Mouse (Mus musculus) hindbrain, postnatal 0 days (tissue): ENCODE results near the gene Kctd2. TPM values are rescaled to one million over a fixed set of nuclear protein-coding genes. Genes with fewer than 3 reads are reported as not detected.
A peak's percentile ranks its signal among the peaks of the same experiment; 100 is the strongest.

Source experiments
- ATAC-seq: fragments of 200-750 bp; cut with Nextera tagmentation; 2 replicates; pipeline ENCODE4 v1.8.0; 2017; ENCODE audit warnings: mild to moderate bottlenecking, moderate TSS enrichment, moderate library complexity
- DNase-seq: peaks from one replicate; pipeline ENCODE4 v3.0.0-alpha.2; 2015; ENCODE audit warnings: low spot score
- H3K27ac ChIP-seq: fragments of 300-500 bp; sonication (generic); 2 replicates; pipeline ENCODE4 v1.5.1; 2014; ENCODE audit warnings: mild to moderate bottlenecking
- H3K27me3 ChIP-seq: fragments of 300-500 bp; sonication (generic); 2 replicates; pipeline ENCODE4 v1.6.1; 2014; ENCODE audit warnings: low read length, mixed read lengths; ENCODE audit not compliant: insufficient read depth
- H3K36me3 ChIP-seq: fragments of 300-500 bp; sonication (generic); 2 replicates; pipeline ENCODE4 v1.6.1; 2014; ENCODE audit warnings: low read length, mixed read lengths; ENCODE audit not compliant: insufficient read depth
- H3K4me1 ChIP-seq: fragments of 300-500 bp; sonication (generic); 2 replicates; pipeline ENCODE4 v1.6.1; 2014; ENCODE audit warnings: antibody characterized with exemption, low read length, mixed read lengths; ENCODE audit not compliant: insufficient read depth
- H3K4me2 ChIP-seq: fragments of 300-500 bp; sonication (generic); 2 replicates; pipeline ENCODE4 v1.6.1; 2014; ENCODE audit warnings: low read depth, mild to moderate bottlenecking, low read length, moderate library complexity, mixed read lengths
- H3K4me3 ChIP-seq: fragments of 300-500 bp; sonication (generic); 2 replicates; pipeline ENCODE4 v1.5.1; 2014; ENCODE audit warnings: low read length
- H3K9ac ChIP-seq: fragments of 300-500 bp; sonication (generic); replicated peaks from 2 replicates; pipeline ENCODE4 v1.6.1; 2014; ENCODE audit warnings: mild to moderate bottlenecking, low read length, moderate library complexity, mixed read lengths
- H3K9me3 ChIP-seq: fragments of 300-500 bp; sonication (generic); 2 replicates; pipeline ENCODE4 v1.6.1; 2016; ENCODE audit warnings: low read length, mixed read lengths
- CTCF ChIP-seq: IDR thresholded peaks from 2 replicates; pipeline ENCODE4 v1.5.1; 2016; ENCODE audit warnings: antibody characterized with exemption, control low read depth, low read depth
- WGBS: fragments of 180-500 bp; shearing (Covaris S2); extraction: QIAGEN DNeasy Blood & Tissue Kit; methylation state at CpG from one replicate; pipeline ENCODE4 v1.1.7; 2014; 5-methylcytosine and 5-hydroxymethylcytosine counted together
- polyA plus RNA-seq: library from polyadenylated mRNA; unstranded; fragments of >200 nt; fragmentation: Nextera tagmentation; extraction: Ambion mirVana; gene quantifications from 2 replicates; pipeline ENCODE4 v1.2.1, GENCODE M21; 2015
- total RNA-seq: library from RNA; depleted of rRNA; stranded (reverse); fragments of >200 nt; gene quantifications from 2 replicates; pipeline ENCODE4 v1.2.3, GENCODE M21; 2014

The Kctd2 gene
- total and polyA plus RNA-seq, 2 experiments from 2014 or later = 21.0 to 24.5 TPM

- Histone ChIP-seq H3K27ac (peak overlapping the region; percentile 56; the same call in 1 of the 2 replicates), H3K9ac (no peak overlapping the region)
Observed at GRCm38 (mm10) chr11:115409556-115409955, 10.4 kb upstream of the Kctd2 start.

GRCm38 (mm10) chr11:115420336-115421190 is 635 bp downstream of the Kctd2 start:
- TF ChIP-seq CTCF = peak; percentile 25; the same call in 1 of the 2 replicates
- Histone ChIP-seq H3K4me3 (peak overlapping the region; percentile 93), H3K4me2 (peak overlapping the region; percentile 84), H3K36me3 (peaks cover 20% of the 10 kb centered on the region), H3K27me3 (no peaks in the 10 kb centered on the region), H3K27ac (peak overlapping the region; percentile 90), H3K9ac (peak overlapping the region; percentile 96), H3K4me1 (peaks cover 16% of the 10 kb centered on the region), H3K9me3 (no peaks in the 10 kb centered on the region)
- ATAC-seq = peak; percentile 73
- 1% methylated on average over 45 of the region's 45 CpGs for WGBS
- DNase-seq = peak; percentile 73

More at GRCm38 (mm10) chr11:115409556-115409955, 10.4 kb upstream of the Kctd2 start:
- DNase-seq (peak; percentile 12), ATAC-seq (no peak)
- H3K36me3 ChIP-seq = peaks cover 22% of the 10 kb centered on the region
- H3K27me3 ChIP-seq = no peaks in the 10 kb centered on the region
- no peak overlapping the region for H3K4me2 ChIP-seq
- TF ChIP-seq CTCF = no peak
- H3K4me1 ChIP-seq = peaks cover 12% of the 10 kb centered on the region; the same call in 1 of the 2 replicates
- no peaks in the 10 kb centered on the region for H3K9me3 ChIP-seq
- H3K4me3 ChIP-seq = no peak overlapping the region
- whole genome bisulfite sequencing = 22% methylated on average over 7 of the region's 7 CpGs

DNA sequence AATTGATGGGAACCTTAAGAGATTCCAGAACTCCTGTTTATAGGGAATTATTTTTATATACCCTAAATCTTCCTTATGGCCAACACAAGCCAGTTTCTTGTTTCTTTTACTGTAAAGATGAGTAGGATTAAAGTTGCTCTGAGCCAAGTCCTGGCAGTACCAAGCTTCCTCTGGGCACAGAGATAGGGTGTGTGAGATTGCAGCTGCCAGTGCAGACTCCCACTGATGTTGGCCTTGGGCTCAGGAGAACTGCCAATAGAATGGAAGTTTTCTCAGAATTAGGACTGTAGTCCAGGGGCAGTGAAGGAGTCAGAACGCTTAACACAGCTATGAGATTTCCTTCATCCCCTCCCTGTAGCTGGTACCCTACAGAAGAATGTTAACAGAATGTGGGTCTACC is 1.4 kb downstream of the Kctd2 start:
- Histone ChIP-seq H3K27ac (peak overlapping the region; percentile 90; the same call in 1 of the 2 replicates), H3K4me1 (peaks cover 16% of the 10 kb centered on the region), H3K4me2 (peak overlapping the region; percentile 84), H3K9me3 (no peaks in the 10 kb centered on the region), H3K9ac (no peak overlapping the region), H3K36me3 (peaks cover 22% of the 10 kb centered on the region), H3K4me3 (peak overlapping the region; percentile 93), H3K27me3 (no peaks in the 10 kb centered on the region)
- ATAC-seq (no peak), DNase-seq (no peak)
- 27% methylated on average over 1 of the region's 1 CpGs for WGBS
- no peak for TF ChIP-seq CTCF

GRCm38 (mm10) chr11:115421972-115422371 is 2.0 kb downstream of the Kctd2 start:
- Histone ChIP-seq H3K27me3 (no peaks in the 10 kb centered on the region), H3K4me3 (no peak overlapping the region), H3K9ac (no peak overlapping the region), H3K4me2 (peak overlapping the region; percentile 84; the same call in 1 of the 2 replicates), H3K27ac (no peak overlapping the region), H3K4me1 (peaks cover 16% of the 10 kb centered on the region), H3K36me3 (peaks cover 21% of the 10 kb centered on the region), H3K9me3 (no peaks in the 10 kb centered on the region)
- WGBS = 94% methylated on average over 16 of the region's 16 CpGs
- no peak for ATAC-seq
- DNase-seq = no peak
- TF ChIP-seq CTCF = no peak

DNA sequence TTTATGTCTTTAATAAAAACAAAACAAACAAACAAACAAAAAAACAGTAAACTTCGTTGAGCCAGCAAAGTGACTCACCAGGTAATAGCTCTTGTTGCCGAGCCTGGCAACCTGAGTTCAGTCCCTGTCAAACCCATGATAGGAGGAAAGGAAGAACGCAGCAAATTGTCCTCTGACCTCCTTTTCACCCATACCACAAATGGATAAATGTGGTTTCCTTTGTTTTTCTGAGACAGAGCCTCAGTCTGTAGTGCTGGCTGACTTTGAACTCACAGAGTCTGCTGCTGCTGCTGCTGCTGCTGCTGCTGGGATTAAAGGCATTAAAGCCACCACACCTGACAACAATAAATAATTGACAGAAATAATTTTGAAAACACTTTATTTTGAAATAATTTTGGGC is 3.2 kb downstream of the Kctd2 start:
- DNase-seq (no peak), ATAC-seq (no peak)
- Histone ChIP-seq H3K27me3 (no peaks in the 10 kb centered on the region), H3K4me2 (no peak overlapping the region), H3K9ac (no peak overlapping the region), H3K9me3 (no peaks in the 10 kb centered on the region), H3K36me3 (peaks cover 17% of the 10 kb centered on the region; the same call in 1 of the 2 replicates), H3K4me3 (no peak overlapping the region), H3K4me1 (peaks cover 16% of the 10 kb centered on the region), H3K27ac (no peak overlapping the region)
- 87% methylated on average over 3 of the region's 3 CpGs for WGBS
- no peak for TF ChIP-seq CTCF

- H3K27ac ChIP-seq = no peak overlapping the region
- no peaks in the 10 kb centered on the region for H3K9me3 ChIP-seq
- no peak overlapping the region for H3K4me2 ChIP-seq
- H3K36me3 ChIP-seq = peaks cover 23% of the 10 kb centered on the region
- DNase-seq (no peak), ATAC-seq (no peak)
- TF ChIP-seq CTCF = no peak
- H3K27me3 ChIP-seq = no peaks in the 10 kb centered on the region
- WGBS = 91% methylated on average over 7 of the region's 7 CpGs
- H3K4me3 ChIP-seq = no peak overlapping the region
- H3K9ac ChIP-seq = no peak overlapping the region
- peaks cover 6% of the 10 kb centered on the region for H3K4me1 ChIP-seq
Observed at GRCm38 (mm10) chr11:115424666-115425065, 4.7 kb downstream of the Kctd2 start.

- Histone ChIP-seq H3K36me3 (peaks cover 33% of the 10 kb centered on the region), H3K9ac (no peak overlapping the region), H3K27ac (no peak overlapping the region), H3K4me2 (no peak overlapping the region), H3K4me1 (peaks cover 6% of the 10 kb centered on the region), H3K9me3 (no peaks in the 10 kb centered on the region), H3K4me3 (no peak overlapping the region), H3K27me3 (no peaks in the 10 kb centered on the region)
- no peak for TF ChIP-seq CTCF
- 94% methylated on average over 6 of the region's 6 CpGs for WGBS
- DNase-seq (no peak), ATAC-seq (no peak)
Observed at GRCm38 (mm10) chr11:115425671-115426070, 5.7 kb downstream of the Kctd2 start.
